Mouse (Mus musculus) CH12F3 (cell line): ENCODE data around the gene Satb1.

Experiments used
- in situ Hi-C: fragments of 300-500 bp; cut with MboI; formaldehyde crosslinking; loops from 2 replicates; pipeline ENCODE4 v1.14.3; 2020; ENCODE audit warnings: low sequenced_read_pairs

The Satb1 gene

DNA sequence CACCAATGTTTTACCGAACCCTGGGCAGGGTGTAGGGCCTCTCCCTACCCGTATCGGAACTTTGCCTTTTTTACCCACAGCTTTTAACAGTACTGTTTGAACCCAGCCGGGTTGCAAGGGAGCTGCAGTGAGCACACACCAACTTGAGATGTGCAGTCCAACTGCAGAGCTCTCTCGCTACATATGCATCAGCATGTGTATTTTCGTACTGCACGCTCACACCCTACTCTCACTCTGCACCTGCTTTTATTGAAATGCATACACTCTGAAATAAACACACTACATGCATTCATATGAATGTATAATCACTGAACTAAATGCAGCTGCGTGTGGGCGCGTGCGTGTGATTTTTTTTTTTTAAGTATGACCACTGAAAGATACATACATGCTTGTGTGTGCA, 53.1 kb downstream of the Satb1 start:
- in situ Hi-C loops: loop anchor here (25.0 kb wide), 2 partner anchors 793 to 1843 kb away; no protein-coding TSS in a partner anchor

DNA sequence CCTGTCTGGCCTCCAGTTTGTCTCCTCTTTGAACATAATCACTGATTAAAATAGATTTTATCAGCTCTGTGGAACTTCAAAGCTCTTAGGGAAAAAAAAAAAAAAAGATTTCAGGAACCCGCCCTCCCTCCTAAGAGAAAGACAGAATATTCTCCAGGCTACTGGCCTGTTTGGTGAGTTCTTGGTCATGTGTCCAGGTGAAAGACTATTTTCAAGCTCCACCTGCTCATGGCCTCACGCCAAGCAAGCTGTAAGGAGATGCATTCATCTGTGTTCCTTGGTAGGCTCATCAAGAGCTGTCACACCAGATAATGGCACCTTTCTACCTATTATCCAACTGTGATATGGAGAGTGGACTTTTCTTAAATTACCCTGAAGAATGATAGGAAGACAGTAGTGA, 54.1 kb downstream of the Satb1 start:
- in situ Hi-C loops: loop anchor here (25.0 kb wide), 2 partner anchors 792 to 1842 kb away; no protein-coding TSS in a partner anchor

DNA sequence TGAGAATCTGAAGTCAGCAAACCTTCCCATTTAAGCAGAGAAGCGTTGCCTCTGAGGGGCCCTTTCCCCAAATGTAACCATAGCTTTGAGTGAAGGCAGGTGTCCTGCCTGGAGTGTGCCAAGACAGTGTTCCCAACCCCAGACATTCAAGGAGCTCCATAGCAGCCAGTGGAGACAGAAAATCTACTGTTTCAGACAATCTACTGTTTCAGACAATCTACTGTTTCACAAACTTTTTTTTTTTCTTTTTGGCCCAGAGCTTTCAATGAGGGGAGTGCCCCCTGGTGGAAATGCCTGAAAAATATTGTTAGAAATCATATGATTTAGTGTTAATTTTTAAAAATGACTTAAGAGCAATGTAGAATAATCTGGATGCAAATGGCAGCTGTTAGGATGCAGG, 55.3 kb downstream of the Satb1 start:
- in situ Hi-C loops: loop anchor here (25.0 kb wide), 2 partner anchors 791 to 1841 kb away; no protein-coding TSS in a partner anchor

DNA sequence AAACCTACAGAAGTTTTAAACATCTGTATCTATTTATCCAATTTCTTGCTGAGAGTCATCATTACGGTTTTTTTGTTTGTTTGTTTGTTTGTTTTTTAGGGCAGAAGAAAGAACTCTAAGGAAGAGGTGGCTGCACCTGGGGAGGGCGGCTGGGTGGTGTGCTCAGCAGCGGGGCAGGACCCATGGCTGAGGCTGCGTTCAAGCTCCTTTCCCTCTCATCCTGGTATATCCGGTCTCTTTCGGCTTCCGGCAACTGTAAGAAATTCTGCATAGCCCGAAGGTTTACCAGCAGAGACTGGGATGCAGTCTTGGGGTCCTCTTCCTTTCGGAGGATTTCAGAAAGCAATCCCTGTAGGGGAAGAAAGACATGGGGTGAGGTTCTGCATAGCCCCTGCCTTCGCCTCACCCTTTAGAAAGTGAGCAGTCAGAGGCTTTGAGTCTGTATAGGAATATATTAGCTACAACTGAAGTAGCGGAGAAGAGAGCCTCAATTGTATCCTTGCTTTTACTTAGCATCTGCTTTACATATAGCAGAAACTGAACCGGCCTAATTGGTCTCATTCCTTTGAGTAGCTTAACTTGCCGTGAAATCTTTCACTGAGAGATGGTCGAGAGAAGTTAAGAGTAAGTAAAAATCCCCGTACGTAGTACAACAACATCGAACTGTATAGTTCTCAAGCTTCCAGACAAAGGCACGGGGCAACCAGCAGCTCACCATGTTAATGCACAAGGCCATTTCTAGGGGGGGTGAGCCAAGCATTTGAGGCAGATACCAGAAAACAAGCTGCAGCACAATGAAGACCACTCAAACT, 57.8 kb downstream of the Satb1 start:
- in situ Hi-C loops: loop anchor here (25.0 kb wide), 2 partner anchors 788 to 1838 kb away; no protein-coding TSS in a partner anchor

DNA sequence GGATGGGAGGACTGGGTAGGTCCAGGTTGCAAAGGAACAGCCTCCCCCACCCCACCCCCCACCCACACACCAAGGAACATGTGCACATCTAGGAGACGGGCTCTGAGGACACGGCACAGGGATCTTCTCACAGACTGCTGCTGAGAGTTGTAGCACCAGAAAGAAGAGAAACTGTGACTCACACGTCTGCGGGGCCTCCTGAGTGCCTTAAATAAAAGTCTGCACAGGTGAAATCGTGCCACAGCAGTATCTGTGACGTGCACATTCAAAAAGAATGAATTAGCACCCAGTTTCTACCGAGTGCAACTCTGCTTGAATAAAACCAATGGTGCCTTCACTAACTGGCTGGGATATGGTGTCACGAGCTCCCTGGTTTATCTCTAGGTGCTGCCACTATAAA, 69.5 kb downstream of the Satb1 start:
- in situ Hi-C loops: loop anchor here (25.0 kb wide), 1 partner anchor 951 kb away; no protein-coding TSS in a partner anchor

DNA sequence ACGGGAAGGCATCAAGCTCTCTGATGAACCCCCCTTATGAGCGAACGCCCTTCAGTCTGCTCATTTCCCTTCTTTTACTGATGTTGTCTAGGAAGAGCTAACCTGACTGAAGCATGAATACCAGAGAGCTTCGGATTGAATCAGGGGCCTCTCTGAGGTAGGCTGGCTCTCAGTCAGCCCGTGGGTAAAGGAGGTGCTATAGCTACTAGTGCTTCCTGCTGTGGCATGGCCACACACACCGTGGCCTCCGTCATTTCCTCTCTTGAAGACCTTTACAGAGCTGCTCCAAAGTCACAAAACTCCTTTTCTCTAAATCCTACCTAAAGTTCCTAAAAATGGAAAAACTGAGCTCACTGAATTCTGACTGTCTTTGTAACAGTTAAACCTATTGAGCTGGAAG, 70.6 kb downstream of the Satb1 start:
- in situ Hi-C loops: loop anchor here (25.0 kb wide), 1 partner anchor 950 kb away; no protein-coding TSS in a partner anchor

DNA sequence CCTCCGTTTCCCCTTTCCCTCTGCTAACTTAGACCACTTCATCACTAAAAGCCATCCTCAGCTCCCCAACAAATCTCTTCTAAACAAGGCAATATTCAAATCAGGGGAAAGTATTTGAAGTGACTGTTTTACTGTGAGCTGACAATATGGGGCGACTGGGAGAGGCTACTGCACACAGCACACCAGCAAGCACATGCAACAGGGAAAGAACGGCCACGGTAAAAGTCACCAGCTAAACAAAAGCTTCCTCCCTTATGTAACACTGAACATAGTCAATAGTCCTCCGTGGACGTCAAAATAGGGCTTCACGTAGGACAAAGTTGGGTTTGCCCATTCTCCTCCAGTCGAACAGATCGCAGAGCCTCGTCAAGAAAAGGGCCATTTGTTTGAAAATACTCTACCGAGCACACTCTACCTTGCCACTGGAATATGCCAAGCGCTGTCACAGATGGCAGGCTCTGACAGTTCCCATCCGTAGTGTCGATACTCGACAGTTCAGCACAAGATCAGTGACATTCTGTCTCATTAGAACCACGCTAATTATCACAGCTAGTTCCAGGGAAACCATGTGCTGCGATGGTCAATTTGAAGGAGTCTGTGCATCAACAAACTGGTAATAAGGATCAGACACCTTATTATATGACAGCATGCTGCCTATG, 72.0 kb downstream of the Satb1 start:
- in situ Hi-C loops: loop anchor here (25.0 kb wide), 1 partner anchor 949 kb away; no protein-coding TSS in a partner anchor

DNA sequence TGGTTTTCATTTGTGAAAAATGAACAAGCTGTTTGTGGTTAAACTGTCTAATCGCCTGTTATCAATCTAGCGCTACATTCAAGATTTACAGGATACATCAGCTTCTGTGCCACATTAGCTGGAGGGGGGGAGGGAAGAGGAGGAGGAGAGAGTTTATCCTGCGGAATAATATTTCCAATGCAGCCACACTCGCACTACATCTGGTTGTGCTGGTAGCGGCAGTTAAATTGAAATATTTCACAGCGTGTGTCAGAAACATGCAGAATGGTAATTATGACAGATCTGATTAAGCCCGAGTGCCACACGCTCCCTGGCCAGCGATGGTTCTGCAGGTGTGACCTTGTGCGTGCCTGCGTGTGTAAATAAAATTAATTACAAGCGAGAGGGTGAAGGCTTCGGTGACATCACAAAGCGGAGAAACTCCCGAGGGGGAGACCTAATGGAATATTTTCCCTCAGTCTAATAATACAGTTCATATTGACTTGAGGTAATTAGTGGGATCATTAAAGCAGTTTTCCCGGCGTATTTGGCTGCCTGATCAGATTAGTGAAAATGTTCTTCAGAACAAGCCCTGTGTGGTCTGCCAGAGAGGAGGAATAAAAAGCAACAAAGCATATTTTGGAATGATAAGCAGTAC, 72.7 kb downstream of the Satb1 start:
- in situ Hi-C loops: loop anchor here (25.0 kb wide), 1 partner anchor 948 kb away; no protein-coding TSS in a partner anchor

DNA sequence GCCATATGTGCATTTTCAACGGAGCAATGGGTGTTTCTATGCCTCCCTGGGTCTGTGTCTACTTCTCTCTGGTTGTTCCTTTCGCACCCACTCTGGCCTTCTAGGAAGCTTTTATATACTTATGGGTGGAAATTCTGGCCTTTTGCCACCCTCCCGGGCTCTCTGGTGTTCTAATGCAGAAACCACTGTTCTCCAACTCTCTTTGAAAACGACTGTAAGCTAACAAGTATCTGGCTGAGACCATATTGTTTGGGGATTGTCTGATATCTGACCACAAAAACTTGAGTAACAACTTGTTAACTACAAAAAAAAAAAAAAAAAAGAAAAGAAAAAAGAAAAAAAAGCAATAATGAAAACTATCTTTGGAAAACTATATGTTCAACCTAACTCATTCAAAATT, 73.6 kb downstream of the Satb1 start:
- in situ Hi-C loops: loop anchor here (25.0 kb wide), 1 partner anchor 947 kb away; no protein-coding TSS in a partner anchor

DNA sequence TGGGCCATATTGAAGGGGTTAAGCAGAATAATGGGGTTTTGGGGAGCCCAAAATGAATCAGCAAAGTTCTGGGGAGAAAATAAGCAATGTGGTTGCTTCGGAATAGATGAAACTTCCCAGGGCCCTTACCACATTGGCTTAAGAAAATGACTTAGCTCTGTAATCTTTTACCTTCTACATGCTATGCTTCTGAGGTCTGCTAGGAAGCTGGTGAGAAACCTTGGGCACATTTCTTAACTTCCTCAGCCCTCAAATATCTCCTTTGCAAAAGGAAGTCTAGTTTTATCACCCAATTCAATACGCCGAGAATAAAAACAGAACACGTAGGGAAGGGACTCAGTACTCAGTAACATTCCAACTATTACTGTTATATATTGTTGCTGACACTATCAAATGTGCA, 80.9 kb downstream of the Satb1 start:
- in situ Hi-C loops: loop anchor here (25.0 kb wide), 1 partner anchor 940 kb away; no protein-coding TSS in a partner anchor

DNA sequence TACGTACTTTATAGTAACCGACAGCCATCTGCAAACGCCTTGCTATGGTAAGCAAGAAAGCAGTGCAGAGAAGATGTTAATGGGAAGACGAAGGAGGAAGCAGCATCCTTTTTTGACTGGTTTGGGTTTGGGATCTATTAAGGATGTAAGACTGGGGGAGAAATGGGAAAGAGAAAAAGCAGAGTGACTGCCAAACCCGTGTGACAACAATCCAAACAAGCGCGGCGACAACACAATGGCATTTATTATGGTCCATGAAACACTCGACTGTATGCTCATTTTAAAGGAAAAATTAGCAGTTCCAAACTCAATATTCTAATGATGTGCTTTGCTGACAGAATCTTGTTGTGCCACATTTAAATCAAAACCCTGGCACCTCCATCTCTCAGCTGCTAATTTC, 85.9 kb downstream of the Satb1 start:
- in situ Hi-C loops: no loop called here

DNA sequence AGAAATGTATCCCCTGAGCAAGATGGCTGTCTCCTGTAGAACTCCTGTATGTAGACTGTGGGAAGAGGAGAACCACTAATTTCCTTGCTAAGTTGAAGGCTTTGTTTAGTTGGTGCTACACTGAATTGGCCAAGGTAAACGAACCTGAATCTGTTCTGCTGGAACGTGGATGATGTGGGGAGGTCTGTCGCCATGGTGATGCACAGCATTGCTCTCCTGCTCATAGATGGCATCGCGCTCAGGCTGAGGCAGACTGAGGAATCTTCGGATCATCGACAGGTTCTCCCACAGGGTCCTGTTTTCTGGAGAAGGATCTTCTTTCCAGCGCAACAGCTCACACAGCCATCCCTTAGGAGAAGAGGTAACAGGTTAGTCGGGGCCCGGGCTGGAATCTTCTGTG, 90.6 kb downstream of the Satb1 start:
- in situ Hi-C loops: no loop called here

DNA sequence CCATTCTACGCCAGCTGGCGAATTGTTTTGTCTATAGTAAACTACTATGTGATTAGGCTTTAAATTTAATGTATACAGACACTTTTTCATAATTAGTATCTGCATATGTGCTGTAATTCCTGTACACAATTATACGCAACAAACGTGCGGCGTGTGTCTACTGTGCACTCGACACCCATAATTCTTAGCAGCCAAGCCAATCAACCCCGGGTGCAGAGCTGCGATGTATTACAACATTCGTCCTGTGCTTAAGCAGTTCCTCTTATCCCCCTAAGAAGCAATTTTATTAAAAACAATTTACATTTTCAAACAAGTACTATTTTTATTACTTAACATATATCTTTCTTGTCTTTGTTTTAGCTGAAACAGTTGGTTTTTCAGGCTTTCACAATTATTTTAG, 92.0 kb downstream of the Satb1 start:
- in situ Hi-C loops: no loop called here

DNA sequence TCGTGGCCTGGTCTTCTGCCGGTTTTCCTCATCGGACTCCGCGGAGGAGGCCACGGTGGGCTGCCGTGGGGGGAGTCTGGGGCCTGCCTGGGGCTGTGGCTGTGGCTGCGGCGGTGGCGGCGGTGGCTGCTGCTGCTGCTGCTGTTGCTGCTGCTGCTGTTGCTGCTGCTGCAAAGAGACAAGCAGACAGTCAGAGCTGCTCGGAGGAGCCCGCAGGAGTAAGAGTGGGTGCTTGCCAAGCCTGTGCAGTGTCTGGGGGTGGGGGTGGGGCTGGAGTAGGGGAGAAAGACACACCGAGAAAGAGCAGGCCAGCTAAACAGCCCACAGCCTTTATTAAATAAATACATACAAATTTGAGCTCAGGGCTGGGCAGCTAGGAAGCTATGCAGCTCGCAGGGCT, 92.8 kb downstream of the Satb1 start:
- in situ Hi-C loops: no loop called here

DNA sequence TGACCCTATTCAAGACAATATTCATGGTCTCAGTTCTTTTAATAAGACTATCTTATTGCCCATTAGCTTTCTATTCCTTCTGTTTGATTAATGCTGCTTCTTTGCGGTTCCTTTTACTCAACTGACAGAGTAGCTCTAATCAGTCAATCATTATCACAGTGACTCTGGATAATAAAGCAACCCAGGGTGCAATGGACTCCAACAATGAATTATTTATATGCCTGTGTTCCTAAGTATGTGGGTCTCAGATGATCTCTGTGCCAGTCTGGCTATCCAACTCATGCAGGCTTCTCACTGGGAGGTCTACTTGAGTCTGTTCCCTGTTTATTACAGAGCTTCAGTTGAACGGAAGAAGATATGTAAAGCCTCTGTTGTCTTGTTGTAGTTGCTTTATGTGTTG, 108.6 kb downstream of the Satb1 start:
- in situ Hi-C loops: no loop called here

DNA sequence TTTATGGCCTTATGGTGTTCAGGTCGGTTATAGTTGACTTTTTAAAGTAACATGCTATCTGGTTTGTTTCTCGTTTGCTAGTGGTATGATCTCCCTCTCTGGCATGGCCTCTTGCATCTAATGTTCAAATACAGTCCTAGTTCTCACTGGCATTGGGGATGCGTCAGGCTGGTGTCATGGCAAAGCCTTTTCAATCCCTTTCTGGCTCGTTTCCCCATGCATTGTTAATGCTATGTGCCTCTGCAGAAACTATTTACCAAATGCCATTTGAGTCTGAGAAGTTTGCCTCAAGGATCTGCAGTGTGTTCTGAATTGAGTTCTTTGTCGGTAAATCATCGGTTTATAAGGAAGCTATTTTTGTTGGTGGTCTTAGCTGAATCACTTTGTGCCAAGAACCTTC, 137.4 kb downstream of the Satb1 start:
- in situ Hi-C loops: no loop called here

DNA sequence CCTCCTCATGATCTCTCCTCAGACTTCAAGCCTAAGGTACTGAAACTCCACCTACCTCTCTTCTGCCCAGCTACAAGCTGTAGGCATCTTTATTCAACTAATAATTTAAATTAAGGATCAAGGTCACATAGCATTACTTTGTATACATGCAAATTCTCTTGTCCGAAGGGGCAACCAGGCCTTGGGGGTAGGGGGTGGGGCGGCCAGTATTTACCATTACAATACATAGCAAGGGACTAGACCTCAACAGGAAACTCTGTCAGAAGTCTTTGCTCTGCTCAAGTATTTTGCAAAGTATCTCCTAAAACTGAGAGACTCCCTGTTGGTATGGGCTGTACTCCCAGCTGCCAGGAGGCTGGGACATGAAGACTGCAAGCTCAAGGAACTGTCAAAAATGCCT, 137.8 kb downstream of the Satb1 start:
- in situ Hi-C loops: no loop called here

DNA sequence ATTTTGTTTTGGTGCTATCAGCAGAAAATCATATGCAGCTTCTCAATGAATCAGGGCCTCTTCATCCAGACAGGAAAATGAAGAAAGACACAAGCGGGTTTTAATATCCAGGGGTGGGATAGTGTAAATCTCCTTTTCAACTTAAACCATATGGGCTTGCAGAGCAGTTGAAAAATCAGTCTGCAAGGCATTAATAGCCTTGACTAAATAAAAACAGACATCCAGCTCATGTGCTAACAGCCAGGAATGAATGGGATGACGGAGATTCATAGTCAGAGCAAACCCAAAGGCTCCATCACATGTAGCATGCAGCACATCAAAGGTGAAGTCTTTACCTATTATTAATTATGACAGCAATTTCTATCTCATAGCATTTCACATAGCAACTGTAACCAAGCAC, 142.6 kb downstream of the Satb1 start:
- in situ Hi-C loops: no loop called here

DNA sequence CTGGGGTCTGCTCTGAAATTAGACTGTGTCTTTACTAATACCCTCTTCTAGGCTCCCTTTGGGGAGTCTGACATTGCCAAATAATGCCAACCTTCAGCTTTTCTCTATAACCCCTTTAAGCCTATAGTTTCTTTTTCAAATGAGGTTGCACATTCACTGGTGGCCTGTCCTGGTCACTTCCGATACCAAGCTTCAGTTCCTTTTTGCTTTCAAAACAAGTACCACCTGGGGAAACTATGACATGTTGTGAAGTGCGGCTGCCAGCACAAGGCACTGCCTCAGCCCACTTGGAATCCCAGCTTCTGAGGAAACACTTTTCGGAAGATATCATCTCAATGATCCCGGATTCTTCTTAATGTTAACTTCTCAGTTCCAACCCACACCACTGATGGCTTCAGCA, 145.9 kb downstream of the Satb1 start:
- in situ Hi-C loops: no loop called here
